Mouse (Mus musculus): Measurements from ENCODE around the gene Mtch1.

The Mtch1 gene

DNA sequence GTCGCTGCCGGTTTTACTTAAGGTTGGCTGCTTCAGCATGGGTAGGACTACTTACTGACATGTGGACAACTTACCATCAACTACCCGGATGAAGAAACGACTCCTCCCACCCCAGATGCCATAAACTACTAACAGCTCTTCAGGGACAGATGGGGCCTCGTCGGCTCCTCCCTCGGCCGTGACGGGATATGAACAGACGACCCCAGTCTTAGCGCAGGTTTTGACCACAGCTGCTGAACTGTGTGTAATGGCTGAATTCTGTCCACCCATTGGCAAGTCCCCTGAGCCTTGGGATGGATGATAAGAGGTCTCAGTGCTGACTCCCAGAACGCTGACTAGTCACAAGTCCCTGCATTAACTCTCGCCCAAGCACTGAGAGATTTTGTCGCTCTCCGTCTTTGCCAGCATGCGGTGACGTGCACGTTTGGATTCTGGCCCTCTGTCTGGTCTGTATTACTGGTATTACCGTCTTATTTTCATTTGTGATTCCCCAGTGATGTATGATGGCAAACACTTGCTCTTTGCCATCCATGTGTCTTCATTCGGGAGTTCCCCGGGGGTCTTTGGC, 37.6 kb downstream of the Mtch1 start:
- in situ Hi-C loops (cut with MboI) = no loop called here

- in situ Hi-C loops (cut with MboI) = no loop called here
Observed at GRCm38 (mm10) chr17:29305871-29306270, 41.9 kb downstream of the Mtch1 start.

DNA sequence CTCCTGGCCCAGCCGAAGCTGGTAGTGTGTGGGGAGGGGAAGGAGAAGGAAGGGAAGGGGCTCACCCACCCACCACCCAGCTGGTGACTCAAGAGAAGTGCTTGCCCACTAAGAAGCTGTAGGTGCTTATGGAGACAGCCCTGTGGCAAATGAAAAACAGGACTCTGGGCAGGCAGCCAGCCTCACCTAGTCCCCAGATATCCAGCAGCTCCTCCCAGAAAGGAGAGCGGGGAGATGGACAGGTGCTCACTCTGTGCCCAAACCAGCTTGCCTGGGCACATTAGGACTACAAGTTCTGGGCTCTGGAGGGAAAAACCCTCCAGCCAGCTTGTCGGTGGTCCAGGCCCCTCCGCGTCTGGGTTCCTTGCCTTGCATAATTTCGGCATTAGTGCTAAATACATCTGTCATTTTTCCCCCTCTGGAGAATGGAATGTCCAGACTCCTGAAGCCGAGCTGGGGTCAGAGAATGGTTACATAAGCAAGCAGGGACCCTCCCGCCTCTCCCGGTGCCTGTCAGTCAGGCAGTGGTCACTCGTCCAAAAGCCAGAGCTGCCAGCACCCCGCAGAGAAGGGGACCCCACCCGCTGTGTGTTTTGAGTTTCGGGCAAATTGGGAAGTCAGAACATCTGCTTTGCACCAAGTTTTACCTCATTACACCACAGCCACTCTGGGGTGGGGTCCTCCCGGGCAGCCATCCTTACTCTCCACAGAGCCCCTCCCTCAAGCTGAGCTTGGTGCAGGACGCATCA, 42.5 kb downstream of the Mtch1 start:
- in situ Hi-C loops (cut with MboI) = no loop called here

- in situ Hi-C loops (cut with MboI) = no loop called here
Observed at GRCm38 (mm10) chr17:29304376-29305057, 43.2 kb downstream of the Mtch1 start.

DNA sequence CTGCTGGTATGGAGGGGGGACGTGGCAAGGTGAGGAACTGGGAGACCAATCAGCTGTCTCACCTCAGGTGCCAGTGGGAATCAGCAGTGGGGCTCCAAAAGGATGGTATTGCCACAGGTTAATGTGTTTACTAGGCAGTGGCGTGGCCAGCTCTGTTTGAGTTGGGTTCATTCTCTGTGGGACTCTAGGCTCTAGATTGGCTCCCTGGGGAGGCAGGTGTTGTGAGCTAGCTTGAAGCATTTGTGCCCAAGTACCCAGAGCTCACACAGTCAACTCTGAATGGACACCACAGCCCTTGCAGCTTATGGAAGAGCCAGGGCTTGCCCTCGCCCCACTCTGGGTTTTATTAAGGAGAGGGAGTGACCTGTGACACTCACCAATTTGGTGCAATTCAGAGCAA, 43.9 kb downstream of the Mtch1 start:
- in situ Hi-C loops (cut with MboI) = no loop called here

DNA sequence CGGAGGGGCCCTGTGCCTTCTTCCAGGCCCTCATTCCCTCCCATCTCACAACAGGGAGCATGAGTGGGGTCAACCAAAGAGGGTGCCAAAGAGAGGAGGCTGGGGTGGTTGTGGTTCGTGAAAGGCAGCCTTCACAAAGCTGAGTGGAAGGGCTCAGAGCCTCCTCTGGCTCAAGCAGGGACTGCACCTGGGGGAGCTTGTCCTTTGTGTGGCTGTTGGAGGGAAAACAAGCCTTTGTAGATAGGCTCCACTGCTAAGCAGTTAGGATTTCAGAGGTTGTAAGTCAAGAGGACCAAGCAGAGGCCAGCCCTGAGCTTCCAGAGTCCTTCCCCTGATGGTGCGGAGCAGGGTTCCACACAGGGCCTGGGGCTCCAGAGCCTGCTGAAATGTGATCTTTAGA, 44.6 kb downstream of the Mtch1 start:
- in situ Hi-C loops (cut with MboI) = no loop called here

DNA sequence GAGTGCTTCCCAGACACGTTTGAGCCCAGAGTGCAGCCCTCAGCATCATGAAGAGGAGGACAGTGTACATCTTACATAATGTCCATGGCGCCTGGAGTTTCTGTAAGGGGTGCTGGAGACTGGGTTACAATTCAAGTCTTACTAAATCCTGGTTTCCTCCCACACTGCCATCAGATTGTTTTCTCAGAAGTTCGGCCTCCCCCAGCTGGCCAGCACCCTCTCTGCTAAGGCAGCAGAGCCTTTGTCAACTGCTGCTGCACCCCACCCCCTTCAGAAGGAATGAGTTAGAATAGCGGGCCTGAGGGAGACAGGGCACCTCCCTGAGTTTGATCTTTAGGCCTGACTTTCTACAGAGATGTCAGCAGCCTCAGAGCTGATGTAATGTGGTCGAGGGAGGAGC, 45.6 kb downstream of the Mtch1 start:
- in situ Hi-C loops (cut with MboI) = no loop called here

DNA sequence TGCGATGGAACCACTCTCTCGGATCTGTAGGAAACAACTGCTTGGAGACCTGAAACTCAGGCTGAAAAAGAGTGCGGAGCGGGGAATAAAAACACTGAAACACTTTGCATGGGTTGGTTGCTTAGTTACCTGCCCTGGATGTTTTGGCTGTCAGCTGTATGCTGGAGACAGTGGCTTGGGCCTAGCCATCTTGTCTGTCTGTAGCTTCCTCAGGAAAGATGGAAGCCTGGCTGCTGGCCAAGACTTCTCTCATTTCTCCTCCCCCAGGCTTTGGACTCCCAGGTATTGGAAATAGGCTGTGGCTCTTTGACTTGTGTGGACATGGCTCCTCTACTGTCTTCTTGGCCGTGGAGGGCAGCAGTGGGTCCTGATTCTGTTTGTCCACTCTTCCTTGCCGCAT, 46.3 kb downstream of the Mtch1 start:
- in situ Hi-C loops (cut with MboI) = no loop called here

DNA sequence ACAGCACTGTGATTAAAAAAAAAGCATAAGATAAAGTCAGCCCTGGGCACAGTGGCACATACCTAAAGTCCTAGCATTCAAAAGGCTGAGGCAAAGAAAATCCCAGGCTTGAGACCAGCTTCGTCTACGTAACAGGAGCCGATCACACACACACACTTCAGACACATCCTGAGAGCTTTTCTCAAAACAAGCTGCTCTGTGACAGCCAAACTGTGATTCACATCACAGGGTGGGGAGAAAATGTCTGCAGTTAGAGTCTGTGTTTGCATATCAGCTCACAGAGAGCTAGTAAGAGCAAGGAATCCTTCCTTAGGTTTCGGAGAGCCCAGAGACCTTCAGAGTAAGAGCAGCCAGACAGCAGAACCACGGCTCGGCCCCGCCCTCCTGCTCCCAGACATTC, 46.8 kb downstream of the Mtch1 start:
- in situ Hi-C loops (cut with MboI) = no loop called here

GRCm38 (mm10) chr17:29299282-29299681, 48.5 kb downstream of the Mtch1 start:
- in situ Hi-C loops (cut with MboI) = no loop called here

GRCm38 (mm10) chr17:29297813-29298212, 49.9 kb downstream of the Mtch1 start:
- in situ Hi-C loops (cut with MboI) = no loop called here

- in situ Hi-C loops (cut with MboI) = no loop called here
Observed at GRCm38 (mm10) chr17:29297321-29297720, 50.4 kb downstream of the Mtch1 start.

DNA sequence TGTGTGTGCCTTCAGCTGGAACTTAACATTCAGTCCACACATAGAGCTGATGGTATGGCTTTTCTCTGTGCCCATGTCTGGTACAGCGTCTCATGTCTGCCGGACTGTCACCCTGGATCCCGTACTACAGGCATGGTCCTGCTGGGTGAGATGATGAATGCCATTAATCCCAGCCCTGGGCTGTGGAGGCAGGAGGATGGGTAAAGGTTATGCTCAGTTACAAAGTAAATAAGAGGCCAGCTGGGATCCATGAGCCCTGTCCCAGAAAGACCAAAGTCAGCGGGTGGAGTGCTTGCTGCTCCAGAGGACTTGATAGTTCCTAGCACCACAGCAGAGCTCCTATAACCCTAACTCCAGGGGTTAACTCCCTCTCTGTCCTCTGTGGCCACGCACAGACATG, 51.9 kb downstream of the Mtch1 start:
- in situ Hi-C loops (cut with MboI) = no loop called here

DNA sequence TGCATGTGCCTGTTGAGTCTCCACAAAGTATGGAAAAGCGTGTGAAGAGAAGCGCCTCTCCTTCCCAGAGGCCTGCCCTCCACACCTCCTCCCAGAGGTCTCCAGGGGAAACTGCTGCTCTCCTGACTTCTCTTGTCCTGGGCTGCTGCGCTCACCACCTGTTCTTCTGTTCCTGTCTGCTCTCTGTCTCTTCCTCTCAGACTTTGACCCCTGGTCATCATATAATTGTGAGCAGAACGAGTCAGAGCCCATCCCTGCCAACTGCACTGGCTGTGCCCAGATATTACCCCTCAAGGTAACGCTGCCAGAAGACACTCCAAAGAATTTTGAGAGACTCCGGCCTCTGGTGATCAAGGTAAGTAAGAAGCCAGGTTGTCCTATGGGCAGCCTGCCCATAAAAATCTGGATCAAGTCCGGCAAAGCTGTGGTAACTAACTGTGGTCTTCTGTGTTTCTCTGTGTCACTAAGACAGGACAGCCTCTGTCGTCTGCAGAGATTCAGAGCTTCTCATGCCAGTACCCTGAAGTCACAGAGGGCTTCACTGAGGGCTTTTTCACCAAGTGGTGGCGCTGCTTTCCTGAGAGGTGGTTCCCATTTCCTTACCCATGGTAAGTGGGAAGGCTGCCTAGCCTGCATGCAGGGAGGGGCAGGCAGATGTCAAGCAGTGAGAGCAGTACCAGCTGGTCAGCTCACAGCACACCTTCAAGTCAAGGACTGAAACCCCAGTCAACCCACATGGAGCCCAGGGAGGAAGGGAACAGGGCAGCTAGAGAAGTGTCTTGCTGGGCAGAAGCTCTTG, 53.7 kb downstream of the Mtch1 start:
- in situ Hi-C loops (cut with MboI) = no loop called here

- in situ Hi-C loops (cut with MboI) = no loop called here
Observed at GRCm38 (mm10) chr17:29292996-29293395, 54.7 kb downstream of the Mtch1 start.

DNA sequence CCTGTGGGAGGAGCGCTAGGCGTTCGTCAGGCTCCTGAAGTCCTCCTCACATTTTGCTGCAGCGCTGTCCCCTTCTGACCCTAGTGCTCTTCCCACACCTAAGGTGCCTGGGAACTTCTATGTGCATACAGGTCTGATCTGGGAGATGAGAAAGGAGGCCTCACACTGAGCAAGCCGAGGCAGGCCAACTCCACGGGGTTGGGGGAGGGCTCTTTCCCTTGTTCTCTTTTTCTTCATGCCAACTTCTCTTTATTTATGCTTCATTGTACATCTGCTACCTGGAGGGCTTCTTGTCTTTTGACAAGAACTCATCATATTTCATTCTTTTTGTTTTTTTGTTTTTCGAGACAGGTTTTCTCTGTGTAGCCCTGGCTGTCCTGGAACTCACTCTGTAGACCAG, 55.9 kb downstream of the Mtch1 start:
- in situ Hi-C loops (cut with MboI) = no loop called here

- in situ Hi-C loops (cut with MboI) = no loop called here
Observed at GRCm38 (mm10) chr17:29282216-29282952, 65.3 kb downstream of the Mtch1 start.

Data from mature B cell (primary cell).